Mouse (Mus musculus) frontal cortex, adult 2 months (tissue): ENCODE results near the gene Ppp2r5a. TPM values are rescaled to one million over a fixed set of nuclear protein-coding genes. Genes with fewer than 3 reads are reported as not detected.

Source experiments
- DNase-seq, 2 experiments: peaks; one replicate each; pipeline ENCODE4 v3.0.0; 2022; ENCODE audit warnings: low spot score in 1 of 2; ENCODE audit errors: extremely low spot score in 1 of 2
- polyA plus RNA-seq: library from polyadenylated mRNA; depleted of rRNA; stranded (reverse); fragments of >200 nt; gene quantifications from 2 replicates; pipeline ENCODE4 v1.2.3, GENCODE M21; 2012

Ppp2r5a gene
- polyA plus RNA-seq, 1 experiment, result 90.5 TPM

DNA sequence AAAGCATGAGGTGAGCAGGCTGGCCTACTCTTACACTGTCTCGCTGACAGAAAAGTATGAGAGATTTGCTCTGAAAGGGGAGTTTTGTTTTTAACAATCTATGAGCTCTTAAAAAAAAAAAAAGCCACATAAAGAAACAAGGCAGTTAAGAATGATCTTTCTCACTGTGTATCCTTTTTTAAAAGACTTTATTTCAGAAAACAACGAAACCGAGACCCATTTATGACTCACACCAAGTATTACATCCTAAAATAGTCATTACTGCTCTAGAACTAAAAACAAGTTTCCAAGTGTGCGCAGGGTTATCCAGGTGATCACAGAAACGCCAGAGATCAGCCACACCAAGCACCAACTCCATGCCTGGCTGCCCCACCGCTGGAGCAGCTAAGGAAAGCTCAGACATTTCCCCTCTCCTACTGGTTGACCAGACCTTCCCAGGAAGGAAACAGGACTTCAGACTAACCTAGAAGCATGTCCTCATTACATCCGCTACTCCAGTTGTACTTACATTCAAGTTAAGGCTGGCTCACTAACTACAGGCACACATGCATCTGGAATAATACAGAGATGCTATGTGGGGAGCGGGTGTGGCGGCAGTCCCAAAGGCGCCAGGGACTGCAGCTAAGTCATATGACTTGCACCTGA, 18.2 kb downstream of the Ppp2r5a start:
- DNase-seq, result no peak

DNA sequence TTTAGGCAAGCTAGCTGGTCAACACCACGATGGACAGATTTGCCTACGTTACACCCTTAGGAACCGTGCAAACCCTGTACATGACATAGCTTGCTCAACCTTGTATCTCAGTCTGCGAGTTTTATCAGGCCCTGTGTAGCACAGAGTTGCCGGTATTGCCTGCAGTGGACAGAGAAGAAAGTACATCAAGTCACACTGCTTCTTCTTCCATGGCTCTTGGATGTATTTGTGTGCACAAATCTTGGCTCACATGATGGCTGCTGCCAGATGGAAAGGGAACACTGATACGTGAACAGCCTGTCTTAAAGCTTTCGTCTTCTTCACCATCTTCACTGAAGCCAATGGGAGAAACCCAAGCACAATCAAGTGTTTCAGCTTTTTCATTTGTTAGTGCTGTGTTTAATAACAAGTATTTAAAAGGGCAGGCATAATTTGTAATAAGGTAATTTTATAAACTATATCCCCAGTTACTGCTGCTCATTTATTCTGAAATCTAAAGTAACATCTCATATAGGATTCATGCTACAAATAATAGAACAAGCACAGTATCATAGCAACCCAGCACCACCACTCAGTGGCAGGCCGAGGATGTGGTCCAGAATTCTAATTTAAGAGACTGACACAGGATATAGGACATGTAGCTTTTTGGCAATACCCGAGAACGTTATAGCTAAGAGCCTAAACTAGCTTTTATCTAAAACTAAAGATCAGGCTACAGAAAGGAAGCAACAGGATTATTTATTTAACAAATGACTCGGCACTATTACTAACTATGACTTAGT, 20.9 kb downstream of the Ppp2r5a start:
- peak in 1 of 2 experiments; percentile 38 for DNase-seq

DNA sequence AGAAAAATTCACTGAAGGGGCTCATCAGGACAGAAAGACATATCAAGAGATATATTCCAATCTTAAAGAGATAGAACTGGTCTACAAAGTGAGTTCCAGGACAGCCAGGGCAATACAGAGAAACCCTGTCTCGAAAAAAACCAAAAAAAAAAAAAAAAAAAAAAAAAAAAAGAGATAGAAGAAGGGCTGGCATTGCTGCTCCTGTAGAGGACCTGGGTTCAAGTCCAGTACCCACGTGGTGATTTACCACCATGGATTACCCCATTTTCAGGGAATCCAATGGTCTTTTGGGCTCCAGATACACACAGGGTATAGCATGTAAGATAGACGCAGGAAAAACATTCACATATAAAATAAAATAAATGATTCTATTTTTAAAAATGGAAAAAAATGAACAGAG, 22.2 kb downstream of the Ppp2r5a start:
- DNase-seq, result no peak

DNA sequence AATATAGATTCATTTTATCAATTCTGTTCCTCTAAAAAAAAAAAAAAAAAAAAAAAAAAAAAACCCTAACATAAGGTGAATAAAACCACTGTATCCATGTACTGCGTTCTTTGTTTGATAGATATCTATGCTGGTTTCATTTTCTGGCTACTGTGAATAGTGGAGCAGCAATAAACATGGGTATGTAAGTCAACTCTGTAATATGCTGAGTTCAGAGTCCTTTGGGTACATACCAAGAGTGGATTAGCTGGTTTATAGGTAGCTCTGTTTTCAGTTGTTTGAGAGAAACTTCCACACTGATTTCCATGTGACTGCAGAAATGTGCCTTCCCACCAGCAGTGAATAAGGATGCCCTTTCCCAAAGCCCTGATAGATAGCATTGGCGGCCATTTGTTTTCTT, 25.0 kb downstream of the Ppp2r5a start:
- no peak for DNase-seq

DNA sequence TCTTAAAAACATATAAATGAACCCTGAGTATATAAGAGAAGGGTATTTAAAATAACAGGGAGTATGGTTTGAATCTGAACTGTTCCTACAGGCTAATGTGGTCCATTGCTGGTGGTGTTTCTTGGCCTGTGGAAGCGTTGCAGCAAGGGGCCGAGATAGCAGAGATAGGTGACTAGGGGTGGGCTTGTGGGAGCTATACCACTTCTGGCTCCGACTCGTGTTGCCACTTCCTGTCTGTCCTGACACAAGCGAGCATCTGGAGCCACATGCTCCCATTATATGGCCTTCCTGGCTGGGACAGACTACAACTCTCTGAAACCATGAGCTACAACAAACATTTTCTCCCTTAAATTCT, 27.5 kb downstream of the Ppp2r5a start:
- DNase-seq, result no peak

DNA sequence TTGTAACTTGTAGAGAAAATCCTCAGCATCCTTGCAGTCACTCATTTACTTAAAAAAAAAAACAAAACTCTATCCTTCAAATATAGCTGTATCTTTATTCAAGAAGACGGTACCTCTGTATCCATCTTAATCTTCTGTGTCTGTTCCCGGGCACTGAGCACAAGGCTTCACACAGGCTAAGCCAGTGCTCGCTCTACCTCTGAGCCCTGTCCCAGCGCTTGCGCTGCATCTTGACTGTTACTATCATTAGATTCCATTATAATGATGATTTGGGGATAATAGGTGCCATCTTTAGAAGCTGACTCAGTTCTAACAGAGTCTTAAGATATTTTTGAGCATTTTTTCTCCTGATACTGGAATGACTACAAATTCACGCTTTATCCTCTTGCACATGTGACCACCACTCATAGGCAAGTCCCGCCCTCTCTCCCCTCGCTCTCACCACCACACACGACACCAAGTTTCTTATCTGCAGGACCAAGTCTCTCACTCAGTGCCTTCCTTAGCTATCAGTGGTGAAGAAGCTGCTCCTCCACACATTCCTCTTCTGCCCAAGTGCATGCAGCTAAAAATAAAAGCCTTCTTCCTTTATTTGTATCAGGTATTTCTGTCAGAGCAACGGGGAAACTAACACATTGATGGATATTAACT, 28.0 kb downstream of the Ppp2r5a start:
- DNase-seq, result peak in 1 of 2 experiments; percentile 28

DNA sequence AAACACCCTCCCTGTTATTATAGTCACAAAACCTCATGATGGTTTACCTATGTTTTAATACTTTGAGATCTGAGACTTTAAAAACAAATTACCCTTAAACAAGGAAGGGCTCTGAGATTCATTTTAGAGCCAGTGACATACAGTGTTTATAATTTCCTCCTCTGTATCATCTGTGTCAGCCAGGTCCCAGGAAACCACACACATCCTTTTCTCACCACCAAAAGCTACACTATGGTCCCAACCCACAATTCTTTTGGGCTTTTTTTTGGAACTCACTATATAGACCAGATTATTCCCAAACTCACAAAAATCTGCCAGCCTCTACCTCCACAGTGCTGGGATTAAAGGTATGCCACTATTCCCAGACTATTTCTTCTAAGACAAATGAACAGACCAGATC, 33.9 kb downstream of the Ppp2r5a start:
- DNase-seq, result no peak

DNA sequence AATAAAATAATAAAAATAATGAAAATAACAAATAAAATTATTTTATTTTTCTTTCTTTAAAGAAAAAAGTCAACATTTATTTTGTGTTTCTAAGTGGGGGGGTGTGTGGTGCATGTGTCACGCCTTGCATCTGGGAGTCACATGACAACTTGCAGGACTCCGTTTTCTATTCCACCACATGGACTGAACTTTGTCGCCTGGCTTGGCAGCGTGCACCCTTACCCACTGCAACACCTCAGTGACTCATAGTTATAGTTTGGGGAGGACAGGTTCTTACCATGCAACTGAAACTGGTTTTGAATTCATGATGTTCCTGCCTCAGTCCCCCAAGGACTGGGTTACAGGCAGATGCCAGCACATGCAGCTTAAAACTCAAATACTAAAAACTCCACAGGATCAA, 34.9 kb downstream of the Ppp2r5a start:
- DNase-seq, result no peak

DNA sequence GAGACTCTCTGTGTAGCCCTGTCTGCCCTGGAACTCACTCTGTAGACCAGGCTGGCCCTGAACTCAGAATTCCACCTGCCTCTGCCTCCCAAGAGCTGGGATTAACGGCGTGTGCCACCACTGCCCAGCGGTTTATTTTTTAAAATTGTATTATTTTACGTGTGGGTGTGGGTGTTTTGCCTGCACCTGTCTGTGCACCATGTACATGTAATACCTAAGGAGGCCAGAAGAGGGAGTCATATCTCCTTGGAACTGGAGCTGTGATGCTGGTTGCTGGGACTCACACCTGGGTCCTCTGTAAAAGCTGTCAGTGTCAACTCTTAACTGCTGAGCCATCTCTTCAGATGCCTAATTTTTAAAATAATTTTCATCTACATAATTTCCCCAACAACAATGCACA, 38.6 kb downstream of the Ppp2r5a start:
- DNase-seq, result peak in 1 of 2 experiments; percentile 59

DNA sequence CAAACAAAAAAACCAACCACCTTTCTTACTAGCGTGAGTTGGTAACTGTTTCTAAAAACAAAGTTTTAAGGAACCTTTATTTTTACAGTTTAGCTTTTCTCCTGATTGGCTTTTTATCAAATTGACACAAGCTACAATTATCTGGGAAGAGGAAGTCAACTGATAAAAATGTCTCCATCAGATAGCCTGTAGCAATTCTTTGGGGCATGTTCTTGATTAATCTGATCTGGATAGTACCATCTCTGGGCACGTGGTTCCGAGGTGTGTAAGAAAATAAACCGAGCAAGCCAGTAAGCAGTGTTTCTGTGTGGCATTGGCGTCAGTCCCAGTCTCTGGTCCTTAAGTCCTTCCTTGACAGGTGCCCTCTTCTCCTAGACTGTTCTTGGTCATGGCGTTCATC, 40.7 kb downstream of the Ppp2r5a start:
- DNase-seq, result no peak

DNA sequence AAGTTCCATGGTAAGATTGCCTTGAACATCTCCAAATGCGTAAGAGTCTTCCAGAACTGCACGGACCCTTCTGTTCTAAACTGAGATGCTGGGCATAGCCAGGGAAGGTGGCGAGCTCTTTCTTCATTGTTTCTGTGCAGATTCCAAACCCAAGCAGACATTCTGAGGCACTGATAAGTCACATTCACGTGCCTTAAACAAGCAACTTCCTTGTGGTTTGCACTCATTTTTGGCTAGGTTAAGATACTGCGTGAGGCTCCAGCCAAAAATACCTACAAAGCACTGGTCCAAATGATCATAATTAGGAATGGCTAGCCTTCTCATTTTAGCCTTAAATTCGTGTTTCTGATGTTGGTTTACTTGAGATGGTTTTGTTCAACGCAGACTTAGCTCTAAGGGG, 43.6 kb downstream of the Ppp2r5a start:
- no peak for DNase-seq

DNA sequence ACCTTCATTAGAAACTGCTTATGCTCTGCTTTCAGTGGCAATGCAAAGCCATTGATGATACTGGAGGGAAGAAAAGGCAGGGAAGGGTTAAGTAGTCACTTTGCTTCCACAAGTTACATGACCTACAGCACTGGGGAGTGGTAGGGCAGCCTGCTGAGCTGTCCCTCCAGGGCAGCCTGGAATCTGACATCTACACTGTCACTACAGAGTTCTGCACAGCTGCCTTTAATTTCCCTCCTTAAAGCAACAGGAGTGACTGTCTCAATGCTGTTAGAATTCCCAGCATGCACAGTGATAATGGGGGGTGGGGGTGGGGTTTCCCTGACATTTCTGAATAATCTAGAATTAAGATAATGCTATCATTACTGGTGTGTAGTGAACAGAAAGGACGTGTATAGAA, 46.1 kb downstream of the Ppp2r5a start:
- DNase-seq, result no peak

DNA sequence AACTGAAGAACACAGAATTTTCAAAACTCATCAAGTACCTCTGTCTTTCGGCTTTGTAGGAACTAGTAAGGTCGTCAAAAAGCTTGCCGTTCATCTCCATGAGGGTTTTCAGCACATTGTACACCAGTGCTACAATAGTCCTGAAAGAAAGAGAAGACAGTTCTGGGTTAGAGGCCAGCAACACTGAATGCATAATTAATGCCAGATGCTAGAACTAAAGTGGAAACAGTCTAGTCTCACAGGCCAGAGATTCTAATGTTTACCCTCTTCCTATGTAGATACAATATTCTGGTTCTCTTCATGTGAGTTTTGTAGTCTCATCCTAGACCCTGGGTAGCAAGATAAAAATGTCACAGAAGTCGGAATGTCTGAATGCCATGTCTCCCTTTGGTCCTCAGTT, 49.2 kb downstream of the Ppp2r5a start:
- no peak for DNase-seq

DNA sequence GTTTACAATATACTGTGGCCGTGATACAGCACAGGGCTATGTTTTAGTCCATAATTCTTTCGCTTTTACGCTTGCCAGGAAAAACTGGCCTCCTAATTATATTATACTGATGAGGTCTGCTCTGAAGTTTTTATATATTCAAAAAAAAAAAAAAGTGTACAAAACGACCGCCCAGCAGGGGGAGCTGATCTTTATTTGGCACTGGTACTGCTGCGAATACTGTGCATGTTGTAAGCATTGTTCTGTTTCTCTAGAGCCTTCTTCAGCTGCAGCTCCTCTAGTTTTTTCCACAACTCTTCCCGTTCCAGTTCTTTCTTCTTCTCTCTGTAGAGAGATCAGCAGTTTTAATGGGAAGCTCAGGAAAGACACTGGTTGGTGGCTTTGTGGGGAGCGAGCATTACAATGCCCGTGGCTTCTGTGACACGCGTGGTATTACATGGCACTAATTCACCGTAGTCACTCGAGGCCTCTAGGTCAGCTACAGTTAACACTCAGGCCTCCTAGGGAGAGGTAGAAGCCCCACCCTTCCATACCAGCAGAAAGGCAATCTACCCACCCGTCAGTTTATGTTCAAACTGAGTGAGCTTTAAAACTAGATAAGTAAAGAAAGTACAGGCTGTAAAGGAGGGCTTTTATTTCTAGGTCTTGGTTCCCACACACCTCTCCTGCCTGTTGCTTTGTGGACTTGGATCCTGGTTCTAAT, 50.1 kb downstream of the Ppp2r5a start:
- DNase-seq, result peak in 1 of 2 experiments; percentile 70

DNA sequence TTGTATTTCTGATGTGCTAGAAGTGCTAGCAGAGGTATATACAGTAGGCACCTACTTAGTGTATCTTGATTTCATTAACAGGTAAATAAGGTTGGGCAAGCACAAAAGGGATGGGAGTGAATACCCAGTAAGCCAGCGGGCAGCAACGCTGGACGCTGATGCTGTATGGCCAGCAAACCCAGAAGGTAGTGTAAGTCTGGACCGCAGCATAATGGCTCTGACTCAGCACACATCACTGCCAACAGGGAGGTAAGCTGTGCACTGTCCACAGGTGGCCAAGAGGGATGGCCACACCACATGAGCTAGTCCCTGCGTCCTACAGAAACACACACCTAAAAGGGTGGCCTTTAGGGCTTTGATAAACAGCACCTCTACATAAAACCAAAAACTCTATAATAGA, 52.7 kb downstream of the Ppp2r5a start:
- no peak for DNase-seq

DNA sequence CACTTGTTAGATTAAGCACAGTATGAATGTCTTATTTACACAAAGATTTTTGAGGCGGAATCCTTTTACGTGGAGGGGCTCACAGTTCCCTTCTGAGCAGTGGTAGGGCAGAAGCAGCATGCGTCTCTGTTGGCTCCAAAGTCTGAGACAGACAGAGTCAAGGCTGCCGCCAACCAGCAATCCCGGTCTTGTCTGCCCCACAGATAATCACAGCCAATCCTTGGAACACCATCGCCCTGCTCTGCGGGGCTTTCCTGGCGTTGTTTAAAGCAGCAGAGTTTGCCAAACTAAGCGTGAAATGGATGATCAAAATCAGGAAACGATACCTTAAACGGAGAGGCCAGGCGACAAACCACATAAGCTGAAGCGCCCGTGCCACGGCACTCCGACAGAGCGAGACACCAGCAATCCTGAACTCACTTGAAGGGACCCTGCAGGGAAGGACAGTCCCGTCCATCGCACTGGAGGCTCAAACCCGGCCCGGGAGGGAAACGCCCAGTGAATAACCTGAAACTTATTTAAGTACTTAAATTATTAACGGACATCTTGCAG, 53.5 kb downstream of the Ppp2r5a start:
- no peak for DNase-seq

DNA sequence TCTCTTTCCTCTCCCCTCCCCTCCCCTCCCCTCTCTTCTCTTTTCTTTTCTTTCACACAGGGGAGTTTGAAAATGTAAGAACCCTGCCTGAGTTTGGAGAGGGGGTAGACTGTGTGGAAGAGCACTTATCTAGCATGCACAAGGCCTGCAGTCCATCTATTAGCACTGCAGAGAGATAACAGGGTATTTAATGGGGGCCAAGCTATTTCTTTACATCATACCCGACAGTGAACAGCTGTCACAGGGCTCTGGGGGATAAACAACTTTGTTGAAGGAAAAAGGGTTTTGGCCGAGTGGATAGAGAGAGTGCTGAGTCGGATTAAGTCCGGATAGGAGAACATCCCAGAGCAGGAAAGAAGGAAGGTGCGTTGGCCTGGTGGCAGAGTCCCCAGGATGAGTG, 54.1 kb downstream of the Ppp2r5a start:
- no peak for DNase-seq

DNA sequence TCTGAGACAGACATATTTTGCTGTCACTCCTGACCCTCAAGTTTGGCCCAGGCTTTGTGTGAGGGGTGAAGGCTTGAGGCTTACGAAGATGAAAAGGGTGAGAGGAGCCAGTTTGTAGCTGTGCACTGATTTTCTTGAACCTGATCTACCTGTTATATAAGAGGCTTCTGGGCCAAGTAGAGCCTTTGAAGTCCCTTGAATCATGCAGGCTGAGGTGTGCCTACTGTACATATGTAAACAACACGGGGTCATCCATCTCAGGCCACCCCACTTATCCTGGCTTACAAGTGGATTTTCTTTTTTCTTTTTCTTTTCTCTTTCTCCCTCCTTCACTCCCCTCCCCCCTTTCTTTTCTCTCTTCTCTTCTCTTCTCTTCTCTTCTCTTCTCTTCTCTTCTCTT, 54.5 kb downstream of the Ppp2r5a start:
- no peak for DNase-seq

DNA sequence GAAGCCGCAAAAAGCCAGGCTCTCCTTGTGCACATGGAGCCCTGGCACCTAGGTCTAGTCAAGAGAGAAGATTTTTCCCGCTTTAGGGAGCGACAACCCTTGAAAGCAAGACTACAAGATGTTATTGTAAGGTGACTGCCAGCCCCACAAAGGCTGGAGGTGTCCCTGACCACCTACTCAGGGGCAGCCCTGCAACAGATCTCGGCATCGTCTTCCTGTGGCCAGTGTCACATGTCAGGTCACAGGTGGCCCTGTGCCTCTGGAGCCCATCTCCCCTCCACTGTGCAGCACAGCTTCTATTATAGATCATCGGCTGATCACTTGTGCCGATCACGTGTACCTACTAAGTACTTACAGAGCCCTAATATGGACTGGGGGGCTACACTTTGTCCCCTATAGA, 55.5 kb downstream of the Ppp2r5a start:
- no peak for DNase-seq

DNA sequence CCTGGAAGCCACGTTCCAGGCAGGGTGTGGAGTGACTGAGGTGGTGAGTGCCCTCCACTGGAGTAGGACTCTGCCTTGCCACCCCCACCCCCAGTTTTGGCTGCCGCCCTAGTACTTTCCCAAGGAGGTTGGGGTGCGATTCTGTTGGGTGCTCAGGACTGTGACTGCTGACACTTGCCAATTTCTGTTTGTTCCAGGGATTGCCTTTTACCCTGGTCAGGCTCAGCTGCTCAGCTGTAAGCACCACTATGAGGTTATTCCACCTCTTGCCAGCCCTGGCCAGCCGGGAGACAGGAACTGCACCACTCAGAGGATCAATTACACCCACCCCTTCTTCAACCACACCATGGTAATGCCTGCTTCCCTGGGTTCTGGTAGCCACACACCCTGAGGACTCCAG, 62.5 kb downstream of the Ppp2r5a start:
- no peak for DNase-seq

DNA sequence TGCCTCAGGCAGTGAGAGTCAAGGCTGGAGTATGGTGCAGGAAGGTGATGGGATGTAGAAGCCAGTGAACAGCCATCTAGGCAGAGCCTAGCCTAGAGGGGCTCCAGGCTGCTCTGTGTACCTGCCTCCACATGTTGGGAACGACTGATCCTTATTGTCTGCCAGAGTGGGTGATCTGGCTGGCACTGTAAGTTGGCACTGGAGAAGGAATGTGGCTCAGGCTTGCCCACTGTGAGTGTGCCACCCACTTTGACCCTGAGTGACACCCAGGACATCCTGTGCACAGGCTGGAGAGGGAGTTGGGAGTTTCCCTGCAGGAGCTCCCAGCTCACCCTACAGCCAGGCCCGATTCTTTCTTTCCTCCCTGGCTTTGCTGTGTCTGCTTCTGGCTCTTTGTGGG, 63.2 kb downstream of the Ppp2r5a start:
- DNase-seq, result no peak
